Mouse (Mus musculus) C2C12 (cell line): ENCODE results near the gene Elk1.

ENCODE experiments used
- CTCF ChIP-seq: IDR thresholded peaks from one replicate; pipeline ENCODE4 v1.5.1; 2011; ENCODE audit not compliant: control insufficient read depth, insufficient read depth, insufficient read length
- MAX ChIP-seq: IDR thresholded peaks from one replicate; pipeline ENCODE4 v1.6.1; 2011; ENCODE audit warnings: mild to moderate bottlenecking, control low read depth
- MYOG ChIP-seq: IDR thresholded peaks from one replicate; pipeline ENCODE4 v1.6.1; 2011; ENCODE audit not compliant: control insufficient read depth, insufficient read length; ENCODE audit errors: extremely low read depth

- no peak for TF ChIP-seq CTCF
- TF ChIP-seq MAX: no peak
- TF ChIP-seq MYOG: no peak
Observed at GRCm38 (mm10) chrX:20924976-20925375, 25.4 kb downstream of the Elk1 start.
